Mouse (Mus musculus): ENCODE results near the gene Ccdc33.

Gene Ccdc33

DNA sequence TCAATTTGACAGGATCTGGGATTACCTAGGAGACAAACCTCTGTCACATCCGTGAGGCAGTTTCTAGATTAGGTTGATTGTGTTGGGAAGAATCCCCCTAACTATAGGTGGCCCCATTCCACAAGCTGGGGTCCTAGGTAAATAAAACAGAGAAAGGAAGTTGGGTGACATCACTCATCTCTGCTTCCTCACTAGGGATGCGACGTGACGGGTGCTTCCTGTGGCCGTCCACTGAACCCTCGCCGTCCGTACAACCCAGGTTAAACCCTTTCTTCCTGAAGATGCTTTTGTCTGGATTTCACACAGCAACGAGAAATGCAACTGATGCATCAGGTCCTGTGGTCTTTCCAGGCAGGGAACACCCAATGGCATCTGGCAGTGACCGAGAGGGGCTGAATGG lies 71.6 kb downstream of the Ccdc33 start:
- no peak for DNase-seq (ENCODE audit: low spot score)

DNA sequence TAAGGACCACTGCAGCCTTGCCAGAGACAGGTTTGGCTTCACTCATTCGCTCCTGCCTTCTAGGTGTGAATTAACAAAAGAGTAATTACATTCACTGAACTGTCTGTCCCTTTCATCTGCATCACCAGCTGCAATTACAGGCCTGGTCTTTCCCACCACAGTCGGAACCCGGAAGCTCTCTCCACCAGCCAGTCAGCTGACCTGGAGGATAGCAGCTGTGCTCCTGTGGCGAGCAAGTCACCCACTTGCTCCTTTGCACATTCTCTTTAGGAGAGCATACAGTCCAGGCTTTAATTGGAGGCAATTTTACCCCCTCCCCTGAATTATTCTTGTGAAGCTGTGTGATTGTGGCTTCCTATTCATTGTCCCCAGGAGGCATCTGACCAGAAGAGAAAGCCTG lies 73.0 kb downstream of the Ccdc33 start:
- DNase-seq (ENCODE audit: low spot score) = no peak

DNA sequence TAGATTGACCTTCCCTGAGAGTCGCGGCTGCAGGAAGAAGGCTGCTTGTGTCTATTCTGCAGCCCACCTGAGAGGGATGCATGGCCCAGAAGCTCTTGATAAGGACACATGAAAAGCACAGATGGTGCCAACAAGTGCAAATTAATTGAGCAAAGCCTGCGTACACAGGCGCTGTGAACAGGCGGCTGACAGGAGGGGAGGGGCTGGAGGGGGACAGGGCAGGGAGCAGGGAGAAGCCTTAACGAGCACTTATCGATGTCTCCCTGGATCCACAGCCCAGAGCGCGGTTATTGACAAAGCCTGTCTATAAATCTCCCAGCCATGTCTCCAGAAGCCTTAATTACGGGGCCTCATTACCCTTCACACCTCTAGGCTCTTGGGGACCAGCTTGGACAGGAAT lies 73.8 kb downstream of the Ccdc33 start:
- DNase-seq (ENCODE audit: low spot score) = no peak

DNA sequence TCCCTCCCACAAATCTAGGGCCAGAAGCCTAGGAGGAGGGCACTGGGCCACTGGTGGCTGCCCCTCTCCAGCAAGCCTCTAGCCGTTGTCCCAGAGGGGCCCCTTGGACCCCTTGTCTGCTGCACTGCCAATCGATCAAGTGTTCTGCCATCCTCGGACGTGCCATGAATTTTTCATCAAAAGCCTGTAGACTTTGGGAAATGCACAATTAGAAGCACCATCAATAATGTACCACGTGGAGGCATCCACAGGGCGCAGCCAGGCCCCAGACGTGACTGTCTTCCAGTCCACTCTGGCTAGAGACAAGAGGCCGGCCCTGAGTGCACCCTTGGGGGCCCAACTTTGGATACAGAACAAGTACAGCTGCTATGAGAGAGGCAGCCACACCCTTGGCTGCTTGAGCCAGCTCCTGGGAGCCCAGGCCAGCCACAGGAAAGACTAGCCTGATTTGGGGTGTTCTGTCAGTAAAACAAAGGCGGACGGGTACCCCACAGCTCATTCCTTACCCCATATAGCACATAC lies 75.1 kb downstream of the Ccdc33 start:
- DNase-seq (ENCODE audit: low spot score) = no peak

DNA sequence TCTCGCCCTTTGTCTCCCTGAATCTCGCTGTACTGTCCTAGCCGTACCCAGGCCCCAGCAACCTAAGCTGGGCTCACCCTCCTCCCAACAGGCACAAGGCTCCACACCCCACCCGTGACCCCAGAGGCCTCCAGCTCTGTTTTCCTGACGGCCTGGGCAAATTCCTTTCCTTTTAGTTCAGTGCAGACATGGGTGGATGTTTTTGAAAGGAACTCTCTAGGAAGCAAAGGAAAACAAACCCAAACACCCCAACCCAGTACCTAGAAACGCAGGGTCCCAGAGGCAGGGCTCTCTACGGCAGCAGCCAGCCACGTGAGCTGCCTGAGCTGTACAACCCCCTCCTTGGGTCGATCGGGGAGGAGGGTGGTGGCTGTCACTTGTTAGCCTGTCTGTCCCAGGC lies 76.2 kb downstream of the Ccdc33 start:
- DNase-seq (ENCODE audit: low spot score) = no peak

DNA sequence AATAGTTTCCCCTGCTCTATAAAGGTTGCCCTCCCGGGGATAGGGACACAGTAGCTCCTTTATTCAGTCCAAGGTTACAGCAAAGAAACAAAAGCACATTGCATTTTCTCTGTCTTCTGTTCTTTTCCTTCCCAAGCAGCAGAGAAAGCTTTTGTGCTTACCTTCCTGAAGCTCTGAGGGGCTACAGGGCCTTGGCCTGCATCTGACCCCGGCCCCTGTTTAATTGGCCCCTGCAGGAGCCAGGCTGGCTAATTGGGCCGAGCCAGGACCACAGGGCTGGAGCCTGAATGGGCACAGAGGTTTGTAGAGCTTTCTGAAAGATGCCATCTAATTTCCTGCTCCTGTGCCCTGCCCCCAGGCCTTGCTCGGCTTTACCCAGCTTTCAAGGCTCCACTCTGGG lies 77.6 kb downstream of the Ccdc33 start:
- DNase-seq (ENCODE audit: low spot score) = no peak

DNA sequence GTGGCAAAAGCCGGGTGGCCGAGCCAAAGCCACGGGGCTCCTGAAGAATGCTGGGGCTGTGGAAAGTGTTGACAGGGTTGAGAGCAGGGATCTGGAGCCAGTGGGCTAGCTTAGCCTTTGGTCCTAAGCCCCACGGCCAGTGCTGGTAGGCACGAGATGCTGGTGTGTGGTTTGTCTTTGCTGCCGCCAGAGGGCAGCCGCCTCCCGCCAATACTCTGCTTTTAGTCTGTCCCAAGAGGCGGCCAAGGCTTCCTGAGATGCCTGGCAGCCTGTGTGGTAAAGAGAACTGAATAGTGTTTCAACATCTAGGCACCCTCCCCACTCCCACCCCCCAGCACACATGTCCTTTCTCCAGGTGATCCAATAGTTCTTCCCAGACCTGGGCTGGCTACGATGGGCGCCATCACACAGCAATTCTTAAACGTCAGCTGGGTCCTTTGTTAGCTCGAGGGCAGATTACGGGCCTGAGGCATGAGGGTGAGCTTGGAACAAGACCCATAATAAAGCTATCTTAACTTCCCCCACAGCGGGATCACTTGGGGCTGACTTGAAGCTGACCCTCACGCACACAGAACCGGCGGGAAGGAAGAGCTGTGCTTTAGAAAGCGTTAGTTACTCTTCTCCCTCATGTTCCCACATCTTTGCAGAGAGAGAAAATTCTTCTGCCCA lies 80.0 kb downstream of the Ccdc33 start:
- DNase-seq (ENCODE audit: low spot score) = peak; percentile 36

DNA sequence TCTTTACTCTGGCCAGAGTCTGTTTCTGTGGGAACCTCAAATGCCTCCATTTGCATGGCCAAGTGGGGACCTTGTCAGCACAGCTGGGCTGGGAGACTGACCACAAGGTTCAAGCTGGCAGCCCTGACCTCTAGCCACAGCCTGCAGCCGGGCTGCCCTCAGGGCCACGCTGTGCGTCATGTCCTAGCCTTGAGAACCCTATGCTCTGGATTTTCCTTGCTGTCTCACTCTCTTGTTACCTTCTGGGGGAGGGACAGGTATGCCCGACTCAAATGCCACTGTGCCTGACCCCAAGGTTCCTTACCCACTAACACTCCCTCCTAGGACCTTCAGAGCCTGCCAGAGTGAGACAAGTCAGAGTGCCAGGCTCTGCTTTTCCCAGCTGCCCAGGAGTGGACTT lies 81.7 kb downstream of the Ccdc33 start:
- DNase-seq (ENCODE audit: low spot score) = no peak

DNA sequence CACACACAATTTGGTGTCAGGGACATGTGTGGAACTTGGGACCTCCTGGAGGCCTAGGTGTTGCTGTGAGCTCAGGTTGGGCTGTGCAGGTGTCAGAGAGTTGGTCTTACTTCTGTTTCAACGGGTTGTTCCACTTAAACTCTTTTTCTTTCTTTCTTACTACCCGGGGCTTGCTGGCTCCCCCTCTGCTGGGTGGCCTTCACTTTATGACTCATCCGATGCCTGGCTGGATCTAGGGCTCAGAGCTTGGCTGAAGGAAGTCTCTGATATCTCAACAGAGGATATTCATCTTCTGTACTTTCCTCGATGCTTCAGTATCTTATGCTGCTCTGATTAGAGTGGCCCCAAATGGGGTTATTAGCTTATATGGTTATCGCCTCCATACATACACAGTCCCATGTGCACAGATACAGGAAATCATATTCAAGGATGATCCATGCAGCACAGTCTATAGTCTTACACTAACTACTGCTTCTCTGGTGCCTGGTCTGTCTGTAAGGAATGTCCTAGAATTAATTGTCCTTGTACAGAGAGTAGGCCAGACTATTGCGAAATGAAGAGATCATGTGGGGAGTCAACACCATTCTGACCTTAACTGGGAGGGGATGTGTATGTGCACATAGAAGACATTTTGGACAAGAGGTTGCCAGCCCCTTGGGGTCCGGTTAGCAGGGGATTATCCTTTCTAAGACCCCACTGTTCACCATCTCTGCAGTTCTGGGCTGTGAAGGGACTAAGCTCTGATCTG lies 82.5 kb downstream of the Ccdc33 start:
- DNase-seq (ENCODE audit: low spot score) = no peak

DNA sequence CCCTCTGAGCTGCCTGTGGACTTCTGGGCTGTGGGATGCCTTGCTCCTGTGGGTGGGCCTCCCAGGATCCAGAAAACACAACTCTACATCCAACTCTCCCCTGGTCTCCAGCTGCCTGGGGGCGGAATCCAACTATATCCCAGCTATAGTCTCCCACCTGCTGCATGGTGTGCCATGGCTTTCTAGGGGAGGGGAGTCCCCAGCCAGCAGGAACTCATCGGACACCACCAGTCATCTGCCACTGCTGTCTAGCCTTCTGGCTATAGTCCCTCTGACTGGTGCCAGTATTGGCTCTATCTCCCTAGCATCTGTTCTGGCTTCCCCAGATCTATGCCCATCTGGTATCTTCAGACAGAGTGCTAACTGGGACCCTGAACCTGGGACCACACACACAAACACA lies 83.1 kb downstream of the Ccdc33 start:
- no peak for DNase-seq (ENCODE audit: low spot score)

DNA sequence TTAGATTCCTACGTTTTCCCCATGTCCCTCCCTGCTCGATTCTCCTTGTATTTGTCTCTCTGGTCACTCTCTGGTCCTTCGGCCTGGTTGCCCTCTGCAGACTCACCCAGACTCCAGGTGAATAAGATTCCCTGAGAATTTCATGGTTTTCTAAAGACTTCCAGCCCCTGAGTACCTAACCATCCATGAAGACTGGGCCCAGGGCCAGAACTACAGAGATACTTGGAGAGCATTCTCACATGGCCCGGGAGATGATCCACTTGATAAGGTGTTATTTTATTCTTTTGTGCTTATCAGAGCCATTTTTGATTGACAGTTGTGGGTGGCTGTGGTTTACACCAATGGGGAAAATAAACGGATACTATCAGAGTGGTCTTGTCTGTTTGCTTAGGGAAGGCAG lies 86.7 kb downstream of the Ccdc33 start:
- no peak for DNase-seq (ENCODE audit: low spot score)

DNA sequence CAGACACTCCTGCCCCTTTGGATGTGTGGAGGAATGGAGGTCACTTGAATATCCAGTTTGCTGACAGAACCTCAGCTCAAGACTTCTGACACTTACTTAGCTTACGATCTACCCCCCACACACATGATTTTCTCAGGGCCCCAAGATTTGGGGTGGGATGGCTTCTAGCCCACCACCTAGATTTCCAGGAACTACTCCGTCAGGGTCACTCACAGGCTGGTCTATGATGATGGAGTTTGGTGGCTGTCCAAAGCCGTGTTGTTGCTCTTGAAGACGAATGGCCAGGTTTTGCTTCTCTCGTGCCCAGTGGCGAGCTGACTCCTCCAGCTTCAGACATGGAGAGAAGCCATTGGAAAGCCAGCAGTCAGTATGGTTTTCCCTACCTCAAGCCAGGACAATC lies 89.0 kb downstream of the Ccdc33 start:
- DNase-seq (ENCODE audit: low spot score) = no peak

DNA sequence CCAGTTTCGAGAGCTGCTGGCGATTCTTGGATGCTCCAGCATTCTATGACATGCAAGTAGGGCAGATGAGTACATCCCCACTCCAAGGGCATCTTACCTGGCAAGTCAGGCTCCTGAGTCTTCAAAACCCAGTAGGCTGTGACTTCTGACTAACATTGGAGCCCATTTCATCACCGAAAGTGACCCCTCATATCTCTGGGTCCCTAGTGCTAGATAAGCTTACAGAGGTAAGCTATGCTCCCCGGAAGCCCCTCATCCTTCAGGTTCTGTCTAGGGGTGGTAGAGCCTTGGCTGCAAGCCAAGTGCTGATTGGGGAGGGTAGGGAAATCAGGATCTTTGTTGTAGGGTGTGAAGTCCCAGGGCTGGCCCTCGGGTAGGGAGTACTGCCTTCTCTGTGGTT lies 89.8 kb downstream of the Ccdc33 start:
- DNase-seq (ENCODE audit: low spot score) = no peak

DNA sequence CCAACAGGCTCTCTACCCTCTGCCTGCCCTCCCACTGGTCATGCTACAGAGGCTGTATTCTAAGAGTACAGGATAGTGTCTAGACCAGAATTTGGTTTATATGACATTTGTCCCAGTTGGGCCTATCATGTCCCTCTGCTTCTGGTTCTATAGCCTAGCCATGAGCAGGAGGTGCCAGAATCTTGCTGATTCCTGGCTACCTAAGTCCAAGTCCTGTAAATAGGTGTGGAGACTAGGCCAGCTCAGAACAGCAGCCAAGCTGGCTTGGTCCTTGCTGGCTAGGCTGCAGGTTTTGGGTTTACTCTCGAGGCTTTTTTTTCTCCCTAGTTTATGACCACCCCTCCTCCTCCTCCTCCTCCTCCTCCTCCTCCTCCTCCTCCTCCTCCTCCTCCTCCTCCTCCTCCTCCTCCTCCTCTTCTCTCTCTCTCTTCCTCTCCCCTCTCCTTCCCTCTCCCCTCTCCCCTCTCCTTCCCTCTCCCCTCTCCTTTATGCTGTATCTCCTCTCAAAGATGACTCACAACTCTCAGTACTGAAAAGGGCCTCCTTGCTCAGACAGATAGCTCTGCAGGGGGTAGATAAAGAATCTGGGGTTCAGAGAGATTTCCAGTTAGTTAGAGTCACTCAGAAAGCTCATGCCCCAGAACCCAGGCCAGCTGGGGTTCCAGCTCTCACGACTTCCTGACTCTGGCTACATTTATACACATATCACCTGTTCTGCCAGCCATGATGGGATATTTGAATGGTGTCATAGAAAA lies 91.0 kb downstream of the Ccdc33 start:
- DNase-seq (ENCODE audit: low spot score) = no peak

DNA sequence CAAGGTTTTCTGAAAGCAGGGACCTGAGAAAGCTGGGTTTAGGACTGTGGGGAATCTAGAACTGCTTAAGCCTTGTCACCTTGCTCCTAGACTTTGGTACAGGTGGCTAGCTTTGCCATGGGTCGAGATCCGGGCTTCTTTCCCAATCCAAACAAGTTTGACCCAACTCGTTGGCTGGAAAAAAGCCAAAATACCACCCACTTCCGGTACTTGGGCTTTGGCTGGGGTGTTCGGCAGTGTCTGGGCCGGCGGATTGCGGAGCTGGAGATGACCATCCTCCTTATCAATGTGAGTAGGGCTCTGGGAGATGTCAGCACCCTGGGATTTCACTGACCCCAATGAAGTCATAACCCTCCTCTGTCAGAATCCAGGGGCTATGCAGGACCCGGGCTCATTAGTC lies 92.6 kb downstream of the Ccdc33 start:
- DNase-seq (ENCODE audit: low spot score) = no peak

DNA sequence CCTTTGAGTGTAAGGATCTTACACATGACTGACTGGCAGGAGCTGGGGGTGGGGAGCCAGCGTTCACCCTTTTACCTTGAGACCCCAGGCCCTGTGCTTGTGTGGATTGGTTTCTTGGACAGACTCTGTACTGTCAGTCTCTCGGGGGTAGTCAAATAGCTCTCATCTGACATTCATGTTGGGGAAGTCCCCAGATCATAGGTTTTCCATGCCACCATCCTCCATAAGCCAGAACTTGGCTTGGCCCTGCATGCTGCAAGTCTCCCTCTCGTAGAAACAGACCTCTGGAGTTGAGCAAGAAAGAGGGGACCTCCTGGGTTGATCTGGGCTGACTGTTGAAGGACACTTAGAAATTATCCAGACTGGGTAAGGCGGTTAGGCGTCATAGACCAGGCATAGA lies 100.2 kb downstream of the Ccdc33 start:
- no peak for DNase-seq (ENCODE audit: low spot score)

DNA sequence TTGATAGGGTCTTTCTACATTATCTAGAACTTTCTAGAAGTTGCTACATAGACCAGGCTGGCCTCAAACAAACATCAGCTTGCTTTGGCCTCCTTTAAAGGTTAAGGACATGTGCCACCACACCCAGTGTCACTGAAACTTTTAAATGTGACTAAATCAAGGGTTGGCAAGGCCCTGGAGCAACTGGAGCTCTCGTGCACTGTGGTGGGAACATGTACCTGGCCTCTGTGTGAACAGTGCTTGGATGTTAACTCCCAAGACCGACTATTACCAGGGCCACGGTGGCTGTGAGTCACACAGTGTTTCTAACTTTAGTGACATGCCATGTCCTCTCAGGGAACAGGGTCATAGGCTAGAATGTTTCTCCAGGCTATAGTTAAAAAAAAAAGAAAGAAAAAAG lies 101.7 kb downstream of the Ccdc33 start:
- no peak for DNase-seq (ENCODE audit: low spot score)

DNA sequence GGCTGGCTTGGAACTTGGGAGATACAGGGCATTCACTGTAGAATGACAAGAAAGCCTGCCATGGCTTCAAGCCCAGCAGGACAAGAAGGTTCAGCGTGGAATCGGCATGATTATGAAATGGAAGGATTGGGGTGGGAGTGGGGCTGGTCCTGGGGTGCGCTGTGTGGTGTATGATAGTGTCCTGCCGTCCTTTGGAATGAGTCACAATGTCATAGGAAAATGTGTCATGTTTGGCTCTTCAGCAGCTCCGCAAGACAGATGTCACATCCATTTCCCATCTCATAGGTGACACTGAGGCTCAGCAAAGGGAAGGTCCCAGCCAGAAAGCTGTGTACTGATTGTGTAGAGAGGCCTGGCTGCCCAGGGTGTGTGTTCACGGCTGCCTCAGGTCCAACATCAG lies 102.8 kb downstream of the Ccdc33 start:
- no peak for DNase-seq (ENCODE audit: low spot score)

DNA sequence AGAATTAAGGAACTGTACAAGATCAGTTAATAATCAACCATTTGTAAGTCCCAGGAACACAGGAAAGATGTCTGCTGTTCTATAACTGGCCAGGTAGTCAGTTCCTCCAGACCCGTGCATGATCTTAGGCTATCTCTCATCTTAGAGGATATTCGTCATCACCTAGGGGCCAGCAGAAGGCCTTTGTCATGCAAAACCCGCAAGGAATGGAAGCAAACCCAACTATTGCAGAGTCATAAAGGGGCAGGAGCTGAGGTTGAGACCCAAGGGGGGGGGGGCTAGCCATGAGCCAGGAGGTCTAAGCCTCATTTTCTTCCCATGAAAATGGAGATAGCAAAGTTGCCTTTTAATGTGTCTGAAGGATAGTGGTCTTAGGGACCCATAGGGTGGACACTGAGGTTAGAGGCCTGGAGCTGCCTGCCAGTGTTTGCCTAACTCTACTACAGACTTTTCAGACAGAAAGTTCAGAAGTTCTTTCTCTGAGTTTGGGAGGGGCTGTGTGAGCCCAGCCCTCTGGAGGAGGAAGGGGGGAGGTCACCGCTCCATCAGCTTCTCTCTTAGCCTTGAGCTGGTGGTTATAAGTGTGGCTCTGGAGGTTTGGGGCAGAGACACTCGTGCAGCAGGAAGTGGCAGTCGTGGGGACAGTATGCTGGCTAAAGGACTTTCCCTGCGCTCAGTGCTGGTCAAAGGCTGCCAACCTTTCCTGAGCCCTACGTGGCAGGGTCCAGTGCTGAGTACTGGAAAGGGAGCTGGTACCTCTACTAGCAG lies 104.0 kb downstream of the Ccdc33 start:
- DNase-seq (ENCODE audit: low spot score) = no peak

DNA sequence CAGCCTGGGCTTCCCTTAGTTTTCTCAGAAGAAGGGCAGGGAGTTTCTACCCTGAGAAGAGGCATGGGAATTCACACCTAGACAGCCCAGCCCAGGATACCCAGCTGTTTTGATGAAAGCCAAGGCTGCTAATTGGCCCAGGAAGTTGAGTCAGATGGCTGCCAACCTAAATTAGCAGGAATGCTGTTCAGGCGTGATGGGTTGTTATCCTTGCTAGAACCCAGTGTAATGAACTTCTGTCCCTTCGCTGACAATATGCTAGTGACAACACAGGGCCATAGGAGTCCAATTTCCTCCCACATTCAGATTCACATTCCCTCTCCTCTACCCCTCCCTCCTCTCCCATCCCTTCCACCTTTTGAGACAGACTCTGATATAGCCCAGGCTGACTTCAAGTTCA lies 105.7 kb downstream of the Ccdc33 start:
- DNase-seq (ENCODE audit: low spot score) = no peak

DNA sequence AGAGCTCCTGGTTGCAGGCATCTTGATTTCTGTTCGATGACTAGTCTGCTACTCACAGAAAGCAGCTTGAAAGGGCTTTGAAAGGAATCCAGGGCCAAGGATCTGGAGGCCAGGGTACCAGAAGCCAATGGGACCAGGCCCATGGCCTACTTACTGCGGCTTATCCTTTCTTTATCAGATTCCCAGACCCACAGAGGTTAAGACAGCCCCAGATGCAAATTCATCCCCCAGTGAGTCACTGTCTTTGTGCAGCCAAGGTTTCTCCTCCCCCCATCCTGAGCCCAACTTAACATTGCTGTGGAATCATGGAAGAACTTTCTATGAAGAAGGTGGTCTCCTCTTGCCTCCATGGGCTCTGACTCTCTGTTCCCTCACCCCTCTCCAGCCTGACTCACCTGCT lies 106.1 kb downstream of the Ccdc33 start:
- DNase-seq (ENCODE audit: low spot score) = no peak

DNA sequence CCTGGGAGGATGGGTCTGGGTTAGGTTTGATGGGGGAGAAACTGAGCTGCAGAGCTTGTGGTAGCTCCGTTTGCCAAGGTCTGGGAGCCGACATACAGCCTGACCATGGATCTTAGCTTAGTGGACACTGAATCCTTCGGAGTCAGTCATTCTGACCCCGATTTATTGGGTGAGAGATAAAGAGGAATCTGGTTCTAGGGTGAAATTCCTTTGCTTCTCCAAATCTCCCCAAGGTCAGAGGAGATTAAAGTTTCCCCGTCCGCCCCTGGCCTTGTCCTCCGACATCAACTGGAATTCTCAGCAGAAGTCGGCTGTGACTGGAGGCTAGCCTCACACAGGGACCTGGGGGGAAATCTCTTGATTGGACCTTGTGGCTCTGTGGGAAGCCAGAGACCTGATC lies 107.1 kb downstream of the Ccdc33 start:
- no peak for DNase-seq (ENCODE audit: low spot score)
